In the genomic region with DNA sequence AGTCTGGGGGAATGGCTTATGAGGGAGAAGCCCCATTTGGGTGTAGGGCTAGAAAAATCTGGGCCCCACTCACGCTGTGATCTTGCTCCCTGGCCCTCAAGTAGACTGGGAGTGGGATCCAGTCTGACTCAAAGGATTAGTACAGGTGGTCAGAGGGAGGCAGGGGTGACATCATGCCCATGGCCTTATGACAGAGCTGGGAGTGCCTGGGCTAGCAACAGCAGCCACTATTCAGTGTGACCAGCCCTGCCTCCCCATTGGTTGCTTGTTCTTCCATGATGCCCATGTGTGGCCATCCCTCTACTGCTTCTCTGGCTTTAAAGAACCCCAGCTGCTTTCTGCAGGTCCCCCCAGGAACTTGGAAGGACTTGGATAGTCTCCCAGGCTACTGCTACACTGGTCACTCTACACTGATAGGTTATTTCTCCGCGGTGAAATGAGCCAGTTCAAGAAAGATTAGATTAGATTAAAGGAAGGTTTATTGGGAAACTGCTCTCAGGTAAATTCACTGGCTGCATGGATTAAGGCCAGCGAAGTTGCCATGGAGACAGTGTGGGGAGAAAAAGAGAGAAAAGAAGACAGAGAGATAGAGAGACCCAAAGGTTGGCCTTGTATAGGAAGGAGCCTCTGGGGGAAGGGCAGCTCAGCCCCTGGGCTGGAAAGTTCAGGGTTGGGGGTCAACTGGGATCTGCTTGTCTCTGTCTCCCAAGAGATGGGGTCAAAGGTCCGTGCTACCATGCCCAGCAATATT, we compare ENCODE assay signal across 24 mouse cellular contexts. TPM values are rescaled to one million over a fixed set of nuclear protein-coding genes. Genes with fewer than 3 reads are reported as not detected.
DNase-seq lines count a peak whose midpoint lies in the region; ATAC-seq and TF ChIP-seq lines count a peak whose summit lies in the region.
"Had no signal": no experiment of that assay in that cellular context is flagged by ENCODE, and none has a peak within 500 bp of the region (broad histone marks: within the 10 kb centered on the region; RNA-seq: fewer than 3 reads in every experiment).

No protein-coding gene starts in this region.

- peaks cover 10% of the 10 kb centered on the region for H3K4me1 ChIP-seq in midbrain, embryonic 15.5 days
- peaks cover 17% of the 10 kb centered on the region for H3K4me1 ChIP-seq in midbrain, embryonic 13.5 days (replicated peaks)
- H3K4me1 ChIP-seq in MEL (ENCODE audit: control insufficient read depth in 1 of 2, insufficient read depth in 2 of 2, low read length in 2 of 2) = peaks cover 5 to 37% of the 10 kb centered on the region in 2 experiments
- H3K4me1 ChIP-seq in liver, embryonic 15.5 days (replicated peaks) = peaks cover 46% of the 10 kb centered on the region
- H3K4me1 ChIP-seq: embryonic facial prominence, embryonic 15.5 days had no signal

- TF ChIP-seq RAD21 in MEL (IDR thresholded peaks at IDR 0.05; ENCODE audit: low read depth, low read length) = no peak

- no peaks in the 10 kb centered on the region for H3K36me3 ChIP-seq in midbrain, embryonic 15.5 days (replicated peaks)
- H3K36me3 ChIP-seq in midbrain, embryonic 13.5 days = no peaks in the 10 kb centered on the region
- H3K36me3 ChIP-seq in MEL (ENCODE audit: control insufficient read depth in 1 of 2, insufficient read depth in 2 of 2, low read length in 2 of 2) = peaks cover 0 to 23% of the 10 kb centered on the region in 2 experiments; a peak in 2 of 4 replicates
- H3K36me3 ChIP-seq in liver, embryonic 15.5 days (replicated peaks) = no peaks in the 10 kb centered on the region
- H3K36me3 ChIP-seq: embryonic facial prominence, embryonic 15.5 days; forebrain, embryonic 10.5 days; limb, embryonic 10.5 days; midbrain, embryonic 12.5 days had no signal

- H3K27me3 ChIP-seq in midbrain, embryonic 15.5 days (replicated peaks) = no peaks in the 10 kb centered on the region
- H3K27me3 ChIP-seq in midbrain, embryonic 13.5 days = no peaks in the 10 kb centered on the region
- H3K27me3 ChIP-seq in MEL (ENCODE audit: control insufficient read depth in 1 of 2, insufficient read depth in 2 of 2, low read length in 2 of 2) = no peaks in the 10 kb centered on the region
- no peaks in the 10 kb centered on the region for H3K27me3 ChIP-seq in liver, embryonic 15.5 days
- H3K27me3 ChIP-seq: embryonic facial prominence, embryonic 15.5 days; midbrain, embryonic 12.5 days had no signal

- no peak for TF ChIP-seq CTCF in layer of hippocampus, adult 2 months (conservative IDR thresholded peaks at IDR 0.05)
- TF ChIP-seq CTCF in MEL (IDR thresholded peaks at IDR 0.05 in 2 of 3, conservative IDR thresholded peaks at IDR 0.05 in 1 of 3; ENCODE audit: control insufficient read depth in 1 of 3, insufficient read depth in 1 of 3, low read depth in 2 of 3, low read length in 3 of 3, poor library complexity in 1 of 3, severe bottlenecking in 1 of 3) = no peak

- no peaks in the 10 kb centered on the region; the same call in 1 of the 2 replicates for H3K79me2 ChIP-seq in MEL (ENCODE audit: control insufficient read depth, insufficient read depth, low read length, poor library complexity)

- no peak overlapping the region for H3K9ac ChIP-seq in midbrain, embryonic 15.5 days
- H3K9ac ChIP-seq in midbrain, embryonic 13.5 days (replicated peaks) = no peak overlapping the region
- H3K9ac ChIP-seq in MEL (ENCODE audit: control insufficient read depth, low read depth, low read length, poor library complexity, severe bottlenecking) = peak overlapping the region; percentile 82
- H3K9ac ChIP-seq in liver, embryonic 15.5 days = no peak overlapping the region
- H3K9ac ChIP-seq: embryonic facial prominence, embryonic 15.5 days; midbrain, embryonic 12.5 days had no signal

- peak; percentile 44 for DNase-seq in layer of hippocampus, adult 2 months (ENCODE audit: low spot score in 2 of 2)
- DNase-seq in layer of hippocampus, adult 11-12 months (ENCODE audit: low spot score) = no peak
- DNase-seq in MEL (ENCODE audit: low read depth, low spot score) = peak; percentile 77
- DNase-seq: adrenal gland, adult 2 months; cerebellum, adult 11 months; cerebellum, postnatal 14 days; embryo, embryonic 11 days; gastrocnemius, postnatal 36 days; heart, postnatal 14 days; kidney, adult 18-20 months; kidney, postnatal 10 days; lung, adult 18-20 months had no signal

- no peak for TF ChIP-seq POLR2A in MEL (IDR thresholded peaks at IDR 0.05; ENCODE audit: control insufficient read depth in 1 of 2, insufficient read depth in 1 of 2, low read depth in 1 of 2, low read length in 2 of 2, poor library complexity in 1 of 2)

- no peak for ATAC-seq in midbrain, embryonic 15.5 days (replicated peaks)
- no peak for ATAC-seq in midbrain, embryonic 13.5 days
- ATAC-seq in liver, embryonic 15.5 days (ENCODE audit: insufficient read depth) = no peak
- no peak for ATAC-seq in cerebellum, adult (ENCODE audit: insufficient number of reproducible peaks, low FRiP score, low TSS enrichment)
- ATAC-seq: hindbrain, embryonic 16.5 days had no signal

- H3K9me3 ChIP-seq in midbrain, embryonic 15.5 days = no peaks in the 10 kb centered on the region
- H3K9me3 ChIP-seq in midbrain, embryonic 13.5 days = no peaks in the 10 kb centered on the region
- no peaks in the 10 kb centered on the region for H3K9me3 ChIP-seq in MEL (replicated peaks; ENCODE audit: insufficient read depth, low read length)
- no peaks in the 10 kb centered on the region for H3K9me3 ChIP-seq in liver, embryonic 15.5 days (replicated peaks)
- H3K9me3 ChIP-seq: embryonic facial prominence, embryonic 15.5 days; forebrain, embryonic 10.5 days; limb, embryonic 10.5 days; midbrain, embryonic 12.5 days had no signal

- peak overlapping the region; percentile 75 for H3K27ac ChIP-seq in layer of hippocampus, adult 2 months
- peak overlapping the region; percentile 29; the same call in 1 of the 2 replicates for H3K27ac ChIP-seq in midbrain, embryonic 15.5 days
- no peak overlapping the region for H3K27ac ChIP-seq in midbrain, embryonic 13.5 days
- peak overlapping the region; percentile 99 for H3K27ac ChIP-seq in MEL (ENCODE audit: control insufficient read depth, low read depth, low read length)
- H3K27ac ChIP-seq in liver, embryonic 15.5 days (replicated peaks) = peak overlapping the region; percentile 77
- H3K27ac ChIP-seq: embryonic facial prominence, embryonic 15.5 days; limb, embryonic 10.5 days; midbrain, embryonic 12.5 days had no signal

- WGBS in midbrain, embryonic 15.5 days = 40% methylated on average over 5 of the region's 5 CpGs
- 43% methylated on average over 5 of the region's 5 CpGs for WGBS in midbrain, embryonic 13.5 days
- 48% methylated on average over 5 of the region's 5 CpGs for WGBS in liver, embryonic 15.5 days (ENCODE audit: insufficient replicate concordance)

- no peak; a peak in 1 of 4 replicates for TF ChIP-seq EP300 in MEL (IDR thresholded peaks at IDR 0.05; ENCODE audit: low read depth in 1 of 2, low read length in 2 of 2)

- H3K4me3 ChIP-seq in layer of hippocampus, adult 2 months = no peak overlapping the region
- H3K4me3 ChIP-seq in midbrain, embryonic 15.5 days = no peak overlapping the region
- no peak overlapping the region for H3K4me3 ChIP-seq in midbrain, embryonic 13.5 days (replicated peaks)
- peak overlapping the region; percentile 48 to 58 for H3K4me3 ChIP-seq in MEL (ENCODE audit: control insufficient read depth in 1 of 2, insufficient read depth in 1 of 2, low read depth in 2 of 2, low read length in 2 of 2)
- no peak overlapping the region for H3K4me3 ChIP-seq in liver, embryonic 15.5 days (replicated peaks)
- H3K4me3 ChIP-seq: embryonic facial prominence, embryonic 15.5 days; forebrain, embryonic 10.5 days; limb, embryonic 10.5 days; midbrain, embryonic 12.5 days had no signal

- no peak overlapping the region for H3K4me2 ChIP-seq in midbrain, embryonic 15.5 days
- H3K4me2 ChIP-seq in midbrain, embryonic 13.5 days (replicated peaks) = no peak overlapping the region
- H3K4me2 ChIP-seq in liver, embryonic 15.5 days = peak overlapping the region; percentile 65
- H3K4me2 ChIP-seq: embryonic facial prominence, embryonic 15.5 days; heart, embryonic 11.5 days; midbrain, embryonic 12.5 days had no signal

RNA-seq across cellular contexts. Expression of a gene that starts 13.3 kb away (rescaled TPM):
- 1 to 10 TPM in 1 of 2 experiments, under 1 TPM in 1; 0.98 to 1.2 TPM for total RNA-seq in layer of hippocampus, adult 2 months (2021)
- 1.1 and 1.4 TPM in 2 replicates for polyA plus RNA-seq in midbrain, embryonic 15.5 days (2015; fragmentation: Nextera tagmentation; extraction: Ambion mirVana)
- 1.0 and 1.7 TPM in 2 replicates for polyA plus RNA-seq in midbrain, embryonic 13.5 days (2015; fragmentation: Nextera tagmentation; extraction: Ambion mirVana)
- total RNA-seq in MEL (2012; rRNA removed) = 0.62 and 0.75 TPM in 2 replicates
- polyA plus RNA-seq in MEL (2012; ENCODE audit: insufficient read depth in 1 of 2, insufficient read length in 2 of 2, low read depth in 1 of 2, low replicate concordance in 2 of 2, missing spikeins in 1 of 2) = 1 to 10 TPM in 1 of 2 experiments, not detected in 1; 1.2 TPM
- 5.7 and 7.0 TPM in 2 replicates for polyA plus RNA-seq in liver, embryonic 15.5 days (2015; fragmentation: Nextera tagmentation; extraction: Ambion mirVana)

RNA-seq across cellular contexts. Expression of a gene that starts 21.2 kb away (rescaled TPM):
- 10 to 100 TPM; 86.5 to 91.0 TPM for total RNA-seq in layer of hippocampus, adult 2 months (2021)
- polyA plus RNA-seq in midbrain, embryonic 15.5 days (2015; fragmentation: Nextera tagmentation; extraction: Ambion mirVana) = 95.4 and 96.0 TPM in 2 replicates
- 77.9 and 78.6 TPM in 2 replicates for polyA plus RNA-seq in midbrain, embryonic 13.5 days (2015; fragmentation: Nextera tagmentation; extraction: Ambion mirVana)
- total RNA-seq in MEL (2012; rRNA removed) = 28.9 and 33.3 TPM in 2 replicates
- 10 to 100 TPM in 1 of 2 experiments, not detected in 1; 81.6 TPM for polyA plus RNA-seq in MEL (2012; ENCODE audit: insufficient read depth in 1 of 2, insufficient read length in 2 of 2, low read depth in 1 of 2, low replicate concordance in 2 of 2, missing spikeins in 1 of 2)
- polyA plus RNA-seq in liver, embryonic 15.5 days (2015; fragmentation: Nextera tagmentation; extraction: Ambion mirVana) = 17.7 and 20.6 TPM in 2 replicates

RNA-seq across cellular contexts. Expression of a gene that starts 40.5 kb away (rescaled TPM):
- 1 to 10 TPM; 7.0 to 7.6 TPM for total RNA-seq in layer of hippocampus, adult 2 months (2021)
- 2.2 and 2.6 TPM in 2 replicates for polyA plus RNA-seq in midbrain, embryonic 15.5 days (2015; fragmentation: Nextera tagmentation; extraction: Ambion mirVana)
- polyA plus RNA-seq in midbrain, embryonic 13.5 days (2015; fragmentation: Nextera tagmentation; extraction: Ambion mirVana) = 2.9 and 3.8 TPM in 2 replicates
- 6.3 and 7.9 TPM in 2 replicates for total RNA-seq in MEL (2012; rRNA removed)
- polyA plus RNA-seq in MEL (2012; ENCODE audit: insufficient read depth in 1 of 2, insufficient read length in 2 of 2, low read depth in 1 of 2, low replicate concordance in 2 of 2, missing spikeins in 1 of 2) = 10 to 100 TPM in 1 of 2 experiments, not detected in 1; 13.0 TPM
- polyA plus RNA-seq in liver, embryonic 15.5 days (2015; fragmentation: Nextera tagmentation; extraction: Ambion mirVana) = 2.0 and 2.9 TPM in 2 replicates

RNA-seq across cellular contexts. Expression of a gene that starts 58.7 kb away (rescaled TPM):
- total RNA-seq in layer of hippocampus, adult 2 months (2021) = not detected
- polyA plus RNA-seq in midbrain, embryonic 15.5 days (2015; fragmentation: Nextera tagmentation; extraction: Ambion mirVana) = 0.31 TPM in 1 of 2 replicates, not detected in the other
- not detected in 2 replicates for polyA plus RNA-seq in midbrain, embryonic 13.5 days (2015; fragmentation: Nextera tagmentation; extraction: Ambion mirVana)
- not detected in 2 replicates for total RNA-seq in MEL (2012; rRNA removed)
- polyA plus RNA-seq in MEL (2012; ENCODE audit: insufficient read depth in 1 of 2, insufficient read length in 2 of 2, low read depth in 1 of 2, low replicate concordance in 2 of 2, missing spikeins in 1 of 2) = not detected
- 2.3 and 3.1 TPM in 2 replicates for polyA plus RNA-seq in liver, embryonic 15.5 days (2015; fragmentation: Nextera tagmentation; extraction: Ambion mirVana)
- total RNA-seq: gastrocnemius, postnatal 36 days; layer of hippocampus, postnatal 14 days had no signal
- polyA plus RNA-seq: heart, embryonic 11.5 days; hindbrain, embryonic 16.5 days; limb, embryonic 10.5 days; midbrain, embryonic 12.5 days; neural tube, embryonic 11.5 days had no signal

Comparison
In these comparisons a context has a peak if more than half of its experiments do, and no peak if none do; other contexts are left out.
1. H3K4me3 ChIP-seq: peak in MEL (2 of 2); none in layer of hippocampus, adult 2 months (single experiment), midbrain, embryonic 15.5 days (single experiment), midbrain, embryonic 13.5 days (single experiment) and liver, embryonic 15.5 days (single experiment).